24 mouse cellular contexts compared by ENCODE assay signal in the genomic region with DNA sequence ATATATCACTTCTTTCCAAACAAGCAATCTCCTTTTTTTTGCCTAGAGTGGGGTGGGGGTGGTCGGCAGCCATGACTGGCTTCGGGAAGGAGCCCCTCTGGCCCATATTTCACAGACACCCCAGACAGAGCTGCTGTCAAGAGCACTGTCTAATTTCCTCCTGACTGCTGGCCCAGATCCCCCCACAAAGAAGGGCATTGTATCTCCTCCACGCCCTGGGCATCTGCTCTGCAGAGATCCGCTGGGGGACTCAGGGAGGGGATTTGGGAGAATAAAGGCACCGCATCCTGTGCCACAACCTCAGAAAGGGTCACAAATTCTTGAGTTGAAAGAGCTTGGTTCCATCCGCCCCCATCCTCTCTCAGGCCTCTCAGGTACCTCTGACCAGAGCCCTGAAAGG. TPM values are rescaled to one million over a fixed set of nuclear protein-coding genes. Genes with fewer than 3 reads are reported as not detected.
A peak's percentile ranks its signal among the peaks of the same experiment; 100 is the strongest.
DNase-seq lines count a peak whose midpoint lies in the region; ATAC-seq and TF ChIP-seq lines count a peak whose summit lies in the region.
"Had no signal": no experiment of that assay in that cellular context is flagged by ENCODE, and none has a peak within 500 bp of the region (broad histone marks: within the 10 kb centered on the region; RNA-seq: fewer than 3 reads in every experiment).

No protein-coding gene starts in this region.

- no peak overlapping the region for H3K4me2 ChIP-seq in kidney, postnatal 0 days (ENCODE audit: low read length)
- H3K4me2 ChIP-seq in liver, embryonic 12.5 days = no peak overlapping the region
- H3K4me2 ChIP-seq: heart, embryonic 11.5 days; hindbrain, embryonic 13.5 days had no signal

- H3K4me3 ChIP-seq in heart, embryonic 10.5 days = no peak overlapping the region
- no peak overlapping the region for H3K4me3 ChIP-seq in kidney, postnatal 0 days (replicated peaks; ENCODE audit: low read depth, low read length)
- no peak overlapping the region for H3K4me3 ChIP-seq in embryonic facial prominence, embryonic 10.5 days
- no peak overlapping the region for H3K4me3 ChIP-seq in limb, embryonic 10.5 days
- no peak overlapping the region for H3K4me3 ChIP-seq in liver, embryonic 12.5 days
- H3K4me3 ChIP-seq: heart, adult 2 months; hindbrain, embryonic 13.5 days had no signal

- H3K36me3 ChIP-seq in heart, embryonic 10.5 days = no peaks in the 10 kb centered on the region
- no peaks in the 10 kb centered on the region for H3K36me3 ChIP-seq in kidney, postnatal 0 days (ENCODE audit: insufficient read depth, low read length)
- no peaks in the 10 kb centered on the region for H3K36me3 ChIP-seq in embryonic facial prominence, embryonic 10.5 days (replicated peaks)
- no peaks in the 10 kb centered on the region for H3K36me3 ChIP-seq in limb, embryonic 10.5 days
- no peaks in the 10 kb centered on the region for H3K36me3 ChIP-seq in liver, embryonic 12.5 days
- H3K36me3 ChIP-seq: G1E; hindbrain, embryonic 13.5 days had no signal

- H3K9me3 ChIP-seq in heart, embryonic 10.5 days = no peaks in the 10 kb centered on the region
- no peaks in the 10 kb centered on the region for H3K9me3 ChIP-seq in kidney, postnatal 0 days (replicated peaks; ENCODE audit: low read length)
- no peaks in the 10 kb centered on the region for H3K9me3 ChIP-seq in embryonic facial prominence, embryonic 10.5 days
- no peaks in the 10 kb centered on the region for H3K9me3 ChIP-seq in limb, embryonic 10.5 days (replicated peaks)
- no peaks in the 10 kb centered on the region for H3K9me3 ChIP-seq in liver, embryonic 12.5 days (replicated peaks)
- H3K9me3 ChIP-seq: G1E; hindbrain, embryonic 13.5 days had no signal

- ATAC-seq in kidney, postnatal 0 days (replicated peaks; ENCODE audit: low FRiP score, low read depth) = no peak
- no peak for ATAC-seq in liver, embryonic 12.5 days
- ATAC-seq: forebrain, embryonic 14.5 days; hindbrain, embryonic 16.5 days; inflammation-experienced regulatory T-cells, adult 6 months; Patski had no signal

- no peak for TF ChIP-seq CTCF in kidney, postnatal 0 days (IDR thresholded peaks at IDR 0.05; ENCODE audit: low read depth)

- 70% methylated on average over 6 of the region's 6 CpGs for WGBS in heart, embryonic 10.5 days
- 47% methylated on average over 6 of the region's 6 CpGs for WGBS in kidney, postnatal 0 days
- WGBS in embryonic facial prominence, embryonic 10.5 days = 36% methylated on average over 6 of the region's 6 CpGs
- WGBS in limb, embryonic 10.5 days = 54% methylated on average over 6 of the region's 6 CpGs
- 56% methylated on average over 6 of the region's 6 CpGs for WGBS in liver, embryonic 12.5 days (ENCODE audit: insufficient replicate concordance)

- peaks cover 47% of the 10 kb centered on the region for H3K4me1 ChIP-seq in heart, embryonic 10.5 days
- H3K4me1 ChIP-seq in kidney, postnatal 0 days (replicated peaks; ENCODE audit: insufficient read depth, low read length) = peaks cover 5% of the 10 kb centered on the region; the same call in 1 of the 2 replicates
- peaks cover 65% of the 10 kb centered on the region for H3K4me1 ChIP-seq in embryonic facial prominence, embryonic 10.5 days
- H3K4me1 ChIP-seq in limb, embryonic 10.5 days = peaks cover 63% of the 10 kb centered on the region
- 0 out of 2 replicates have a peak, but pooled peaks cover 9% of the 10 kb centered on the region for H3K4me1 ChIP-seq in liver, embryonic 12.5 days

- DNase-seq in heart, adult 11 months = peak; percentile 66
- DNase-seq in heart, embryonic 10.5 days (ENCODE audit: low spot score) = no peak
- DNase-seq in kidney, postnatal 0 days (ENCODE audit: low spot score) = peak; percentile 42
- DNase-seq in kidney, postnatal 4 days = no peak
- DNase-seq in embryonic facial prominence, embryonic 10.5 days (ENCODE audit: low spot score) = no peak
- DNase-seq in limb, embryonic 10.5 days (ENCODE audit: low spot score) = no peak
- no peak for DNase-seq in adipocyte (ENCODE audit: low spot score)
- DNase-seq: adrenal gland, adult 2 months; adrenal gland, postnatal 14 days; B cell, adult 2 months; cerebellum, adult 11 months; cerebellum, adult 2 months; cerebellum, adult 9-11 months; cerebellum, postnatal 25 days; gastrocnemius, postnatal 25 days; heart, adult 2 months had no signal

- no peak overlapping the region for H3K9ac ChIP-seq in kidney, postnatal 0 days (ENCODE audit: low read depth, low read length)
- H3K9ac ChIP-seq in liver, embryonic 12.5 days = no peak overlapping the region
- H3K9ac ChIP-seq: hindbrain, embryonic 13.5 days had no signal

- H3K27me3 ChIP-seq in heart, embryonic 10.5 days (ENCODE audit: insufficient read depth, poor library complexity, severe bottlenecking) = no peaks in the 10 kb centered on the region
- H3K27me3 ChIP-seq in kidney, postnatal 0 days (ENCODE audit: insufficient read depth, low read length) = no peaks in the 10 kb centered on the region
- H3K27me3 ChIP-seq in embryonic facial prominence, embryonic 10.5 days (replicated peaks; ENCODE audit: low read depth, poor library complexity, severe bottlenecking) = 0 out of 2 replicates have a peak, but pooled peaks cover 6% of the 10 kb centered on the region
- H3K27me3 ChIP-seq in limb, embryonic 10.5 days (ENCODE audit: low read depth, poor library complexity, severe bottlenecking) = no peaks in the 10 kb centered on the region
- H3K27me3 ChIP-seq in liver, embryonic 12.5 days (replicated peaks) = peaks cover 31% of the 10 kb centered on the region
- H3K27me3 ChIP-seq: hindbrain, embryonic 13.5 days had no signal

- no peak overlapping the region for H3K27ac ChIP-seq in heart, embryonic 10.5 days
- no peak overlapping the region for H3K27ac ChIP-seq in kidney, postnatal 0 days
- peak overlapping the region; percentile 27; the same call in 1 of the 2 replicates for H3K27ac ChIP-seq in embryonic facial prominence, embryonic 10.5 days (replicated peaks)
- peak overlapping the region; percentile 77 for H3K27ac ChIP-seq in limb, embryonic 10.5 days
- H3K27ac ChIP-seq in liver, embryonic 12.5 days = no peak overlapping the region
- H3K27ac ChIP-seq: heart, adult 2 months; hindbrain, embryonic 13.5 days had no signal

RNA-seq across cellular contexts. Expression of a gene that starts 22.7 kb away (rescaled TPM):
- 5.7 and 8.2 TPM in 2 replicates for polyA plus RNA-seq in heart, embryonic 10.5 days (2016; fragmentation: Nextera tagmentation; extraction: Ambion mirVana)
- polyA plus RNA-seq in kidney, postnatal 0 days (2015; fragmentation: Nextera tagmentation; extraction: Ambion mirVana) = 13.9 and 14.3 TPM in 2 replicates
- 1.9 and 2.9 TPM in 2 replicates for polyA plus RNA-seq in embryonic facial prominence, embryonic 10.5 days (2016; fragmentation: Nextera tagmentation; extraction: Ambion mirVana)
- 11.2 and 12.1 TPM in 2 replicates for polyA plus RNA-seq in limb, embryonic 10.5 days (2016; fragmentation: Nextera tagmentation; extraction: Ambion mirVana)
- polyA plus RNA-seq in liver, embryonic 12.5 days (2016; fragmentation: Nextera tagmentation; extraction: Ambion mirVana) = 0.72 and 1.3 TPM in 2 replicates
- polyA plus RNA-seq: G1E; inflammation-experienced regulatory T-cells, adult 6 months had no signal

Comparison
In these comparisons a context has a peak if more than half of its experiments do, and no peak if none do; other contexts are left out.
1. DNase-seq: peak in heart, adult 11 months (single experiment) and kidney, postnatal 0 days (single experiment); none in heart, embryonic 10.5 days (single experiment), kidney, postnatal 4 days (0 of 2), embryonic facial prominence, embryonic 10.5 days (single experiment), limb, embryonic 10.5 days (single experiment) and adipocyte (single experiment).
2. H3K27ac ChIP-seq: peak in embryonic facial prominence, embryonic 10.5 days (single experiment) and limb, embryonic 10.5 days (single experiment); none in heart, embryonic 10.5 days (single experiment), kidney, postnatal 0 days (single experiment) and liver, embryonic 12.5 days (single experiment).